Mouse (Mus musculus) MEL (cell line): ENCODE data around the gene Ptprr.

Source experiments
- CTCF ChIP-seq, 3 experiments: IDR thresholded peaks in 2 of 3; conservative IDR thresholded peaks in 1 of 3; 2 replicates each; pipeline ENCODE4 v1.5.1; 2011 to 2012; ENCODE audit warnings: low read length in 3 of 3, low read depth in 2 of 3, mild to moderate bottlenecking in 2 of 3, improper control_type of control experiment in 1 of 3, inconsistent platforms in 1 of 3, mixed read lengths in 1 of 3, moderate library complexity in 1 of 3; ENCODE audit not compliant: control insufficient read depth in 1 of 3, insufficient read depth in 1 of 3, poor library complexity in 1 of 3, severe bottlenecking in 1 of 3
- MAFK ChIP-seq: IDR thresholded peaks from 2 replicates; pipeline ENCODE4 v1.6.1; 2011; ENCODE audit warnings: low read depth, mild to moderate bottlenecking, low read length, improper control_type of control experiment, borderline replicate concordance
- POLR2A ChIP-seq, 2 experiments: IDR thresholded peaks; 2 replicates each; pipeline ENCODE4 v1.6.1; 2011 to 2012; ENCODE audit warnings: low read length in 2 of 2, mild to moderate bottlenecking in 2 of 2, control low read depth in 1 of 2, improper control_type of control experiment in 1 of 2, low read depth in 1 of 2, moderate library complexity in 1 of 2; ENCODE audit not compliant: control insufficient read depth in 1 of 2, insufficient read depth in 1 of 2, poor library complexity in 1 of 2
- UBTF ChIP-seq: IDR thresholded peaks from 2 replicates; pipeline ENCODE4 v1.6.1; 2012; ENCODE audit warnings: low read depth, mild to moderate bottlenecking, inconsistent platforms, low read length, improper control_type of control experiment, moderate library complexity, borderline replicate concordance; ENCODE audit not compliant: insufficient read depth
- ZC3H11A ChIP-seq: IDR thresholded peaks from 2 replicates; pipeline ENCODE4 v1.6.1; 2012; ENCODE audit warnings: low read depth, mild to moderate bottlenecking, inconsistent platforms, low read length, improper control_type of control experiment

DNA sequence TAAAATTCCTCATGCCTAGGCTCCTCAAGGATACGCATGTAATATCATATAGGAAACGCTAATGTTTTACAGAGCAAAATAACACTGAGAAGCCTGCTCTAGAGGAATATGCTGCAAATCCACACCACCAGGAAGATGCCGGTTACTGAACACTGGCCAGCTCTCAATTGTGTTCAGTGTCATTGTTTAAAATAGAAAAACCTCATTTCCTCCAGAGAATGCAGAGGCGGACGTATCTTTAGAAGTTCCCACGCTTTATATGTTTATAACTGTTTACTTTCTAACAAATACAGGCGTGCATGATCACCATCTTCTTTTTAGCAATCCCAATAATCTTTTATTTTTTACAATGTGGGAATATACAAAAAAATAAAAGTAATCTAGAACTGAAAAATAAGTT is 224.2 kb downstream of the Ptprr start:
- TF ChIP-seq UBTF (no peak), ZC3H11A (no peak), POLR2A (IDR thresholded peaks at IDR 0.05; ENCODE audit: control insufficient read depth in 1 of 2, insufficient read depth in 1 of 2, low read depth in 1 of 2, low read length in 2 of 2, poor library complexity in 1 of 2) (no peak), CTCF (IDR thresholded peaks at IDR 0.05 in 2 of 3, conservative IDR thresholded peaks at IDR 0.05 in 1 of 3; ENCODE audit: control insufficient read depth in 1 of 3, insufficient read depth in 1 of 3, low read depth in 2 of 3, low read length in 3 of 3, poor library complexity in 1 of 3, severe bottlenecking in 1 of 3) (no peak), MAFK (no peak)
